Mouse (Mus musculus): ENCODE data around the gene Tspyl3. TPM values are rescaled to one million over a fixed set of nuclear protein-coding genes. Genes with fewer than 3 reads are reported as not detected.

Tspyl3 gene
- polyA plus RNA-seq, 1 experiment from 2014 or later: 0.06 TPM

DNA sequence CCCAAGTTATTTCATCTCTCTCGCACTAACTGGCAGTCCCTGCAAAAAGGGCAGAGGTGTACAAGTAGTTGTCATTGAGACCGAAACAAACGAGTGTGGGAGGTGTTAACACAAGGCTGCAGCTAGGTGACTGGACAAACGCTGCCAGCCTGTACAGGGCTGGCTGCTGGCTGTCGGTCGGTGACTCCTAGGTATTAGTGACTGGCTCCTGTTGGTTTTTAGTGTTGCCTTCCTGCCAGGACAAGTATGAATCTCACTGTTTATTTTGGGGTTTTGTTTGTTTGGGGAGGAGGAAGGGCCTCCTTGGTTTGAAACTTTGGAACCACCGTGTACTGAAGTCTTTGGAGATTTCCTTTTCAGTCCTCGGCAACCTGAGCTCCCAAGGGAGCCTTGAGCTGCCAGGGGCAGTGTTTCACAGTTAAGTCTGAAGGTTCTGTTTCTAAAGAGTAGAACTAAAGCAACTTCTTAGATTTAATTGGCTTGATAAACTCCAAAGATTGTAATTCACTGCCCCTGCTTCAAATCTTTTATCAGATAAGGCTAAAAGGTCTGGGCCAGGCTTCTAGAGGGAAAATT lies 49.2 kb downstream of the Tspyl3 start:
- ChIA-PET CTCF (interaction anchor here (1.1 to 1.3 kb wide), 2 partner anchors 13 to 29 kb away, joined by 3 to 4 read pairs; no protein-coding TSS in a partner anchor), POLR2A (no interaction called here)
- DNase-seq (ENCODE audit: low read depth, low spot score) (no peak), ATAC-seq (no peak)
- in situ Hi-C loops (cut with MboI; ENCODE audit: low pct_unique_long_range_greater_than_20kb): no loop called here
- no peak for TF ChIP-seq CTCF (IDR thresholded peaks at IDR 0.05)
- no peaks in the 10 kb centered on the region for H3K27me3 ChIP-seq

Other genes starting within 250 kb of the Tspyl3 start
- gene Pdrg1, start 210.0 kb downstream of the Tspyl3 start, polyA plus RNA-seq (2021): 131 TPM
- not detected for gene Xkr7, start 193.6 kb downstream of the Tspyl3 start, polyA plus RNA-seq (2021)
- gene Ccm2l, start 159.5 kb downstream of the Tspyl3 start, polyA plus RNA-seq (2021): not detected
- gene Hck, start 117.0 kb downstream of the Tspyl3 start, polyA plus RNA-seq (2021): 1.3 TPM
- 95.3 TPM for gene Tm9sf4, start 64.1 kb downstream of the Tspyl3 start, polyA plus RNA-seq (2021)
- gene Plagl2, start 16.0 kb upstream of the Tspyl3 start, polyA plus RNA-seq (2021): 10.0 TPM
- 16.9 TPM for gene Pofut1, start 16.1 kb upstream of the Tspyl3 start, polyA plus RNA-seq (2021)
- gene Kif3b, start 66.0 kb upstream of the Tspyl3 start, polyA plus RNA-seq (2021): 40.1 TPM
- gene Asxl1, start 120.4 kb upstream of the Tspyl3 start, polyA plus RNA-seq (2021): 35.9 TPM